Mouse (Mus musculus): Measurements from ENCODE around the gene Taok3.

DNA sequence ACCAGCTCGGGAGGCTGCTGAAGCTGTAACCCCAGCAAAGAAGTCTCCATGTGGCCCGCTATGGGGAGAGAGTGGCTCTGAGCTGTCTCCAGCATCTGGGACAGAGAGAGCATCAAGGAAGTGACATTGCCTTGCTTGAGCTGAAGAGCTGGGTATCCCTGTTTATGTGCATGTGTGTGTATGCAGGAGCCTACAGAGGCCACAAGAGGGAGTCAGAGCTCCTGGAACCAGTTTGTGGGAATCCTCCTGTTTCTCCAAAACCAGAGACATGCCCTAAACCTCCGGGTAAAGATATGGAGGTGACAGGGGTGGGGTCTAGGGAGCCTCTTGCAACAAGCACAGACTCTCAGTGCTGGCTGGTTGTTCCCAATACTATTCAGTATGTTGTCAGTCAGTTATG is 171.4 kb downstream of the Taok3 start:
- TF ChIP-seq GATA1 (IDR thresholded peaks at IDR 0.05; ENCODE audit: low read length): no peak
- no peak for TF ChIP-seq TAL1 (IDR thresholded peaks at IDR 0.05; ENCODE audit: low read length)
